In genomic region chr9:14313968-14314367, GRCm38 (mm10) we compare ENCODE assay signal across 27 mouse cellular contexts.
"Had no signal": no experiment of that assay in that cellular context is flagged by ENCODE, and none has a peak within 500 bp of the region (broad histone marks: within the 10 kb centered on the region; RNA-seq: fewer than 3 reads in every experiment).

No protein-coding gene starts in this region.

- H3K4me3 ChIP-seq: heart, embryonic 10.5 days; heart, embryonic 12.5 days; heart, embryonic 15.5 days; hindbrain, embryonic 10.5 days; hindbrain, embryonic 12.5 days; intestine, embryonic 15.5 days; kidney, embryonic 15.5 days; layer of hippocampus, adult 2 months; left cerebral cortex, adult 2 months; limb, embryonic 10.5 days; limb, embryonic 12.5 days; liver, embryonic 13.5 days; liver, embryonic 15.5 days had no signal

- H3K27me3 ChIP-seq: heart, embryonic 12.5 days; heart, embryonic 15.5 days; hindbrain, embryonic 12.5 days; intestine, embryonic 15.5 days; kidney, embryonic 15.5 days; limb, embryonic 12.5 days; liver, embryonic 13.5 days; liver, embryonic 15.5 days had no signal

- H3K27ac ChIP-seq: heart, embryonic 10.5 days; heart, embryonic 15.5 days; hindbrain, embryonic 10.5 days; hindbrain, embryonic 12.5 days; hindbrain, embryonic 14.5 days; intestine, embryonic 15.5 days; kidney, embryonic 15.5 days; layer of hippocampus, adult 2 months; left cerebral cortex, adult 2 months; limb, embryonic 10.5 days; limb, embryonic 12.5 days; liver, embryonic 13.5 days; liver, embryonic 15.5 days had no signal

- H3K36me3 ChIP-seq: liver, embryonic 13.5 days had no signal

- H3K9me3 ChIP-seq: heart, embryonic 10.5 days; heart, embryonic 12.5 days; heart, embryonic 15.5 days; hindbrain, embryonic 10.5 days; hindbrain, embryonic 12.5 days; intestine, embryonic 15.5 days; kidney, embryonic 15.5 days; limb, embryonic 10.5 days; limb, embryonic 12.5 days; liver, embryonic 13.5 days; liver, embryonic 15.5 days had no signal

- H3K4me1 ChIP-seq: heart, embryonic 10.5 days; heart, embryonic 15.5 days; hindbrain, embryonic 10.5 days; hindbrain, embryonic 12.5 days; intestine, embryonic 15.5 days; kidney, embryonic 15.5 days; limb, embryonic 10.5 days; limb, embryonic 12.5 days; liver, embryonic 13.5 days; liver, embryonic 15.5 days had no signal

- H3K9ac ChIP-seq: heart, embryonic 12.5 days; heart, embryonic 15.5 days; hindbrain, embryonic 12.5 days; hindbrain, embryonic 14.5 days; intestine, embryonic 15.5 days; kidney, embryonic 15.5 days; limb, embryonic 12.5 days; liver, embryonic 13.5 days; liver, embryonic 15.5 days; liver, postnatal 0 days had no signal

- ATAC-seq: hindbrain, embryonic 16.5 days; inflammation-experienced regulatory T-cells, adult 6 months; intestine, embryonic 15.5 days; intestine, postnatal 0 days; liver, postnatal 0 days had no signal

- DNase-seq: gastrocnemius, postnatal 14 days; gastrocnemius, postnatal 36 days; heart, adult 18-20 months; heart, postnatal 4 days; kidney, adult 18-20 months; kidney, postnatal 10 days; kidney, postnatal 4 days; liver; liver, embryonic 13.5 days; liver, postnatal 0 days had no signal

- H3K4me2 ChIP-seq: heart, embryonic 12.5 days; heart, embryonic 15.5 days; hindbrain, embryonic 12.5 days; hindbrain, embryonic 14.5 days; intestine, embryonic 15.5 days; kidney, embryonic 15.5 days; limb, embryonic 12.5 days; liver, embryonic 11.5 days; liver, embryonic 13.5 days; liver, embryonic 15.5 days had no signal
